Mouse (Mus musculus): ENCODE measurements around the gene Glis3. TPM values are rescaled to one million over a fixed set of nuclear protein-coding genes. Genes with fewer than 3 reads are reported as not detected.
A peak's percentile ranks its signal among the peaks of the same experiment; 100 is the strongest.

The Glis3 gene
- total RNA-seq, 2 experiments from 2014 or later, result 6.5 to 6.7 TPM

DNA sequence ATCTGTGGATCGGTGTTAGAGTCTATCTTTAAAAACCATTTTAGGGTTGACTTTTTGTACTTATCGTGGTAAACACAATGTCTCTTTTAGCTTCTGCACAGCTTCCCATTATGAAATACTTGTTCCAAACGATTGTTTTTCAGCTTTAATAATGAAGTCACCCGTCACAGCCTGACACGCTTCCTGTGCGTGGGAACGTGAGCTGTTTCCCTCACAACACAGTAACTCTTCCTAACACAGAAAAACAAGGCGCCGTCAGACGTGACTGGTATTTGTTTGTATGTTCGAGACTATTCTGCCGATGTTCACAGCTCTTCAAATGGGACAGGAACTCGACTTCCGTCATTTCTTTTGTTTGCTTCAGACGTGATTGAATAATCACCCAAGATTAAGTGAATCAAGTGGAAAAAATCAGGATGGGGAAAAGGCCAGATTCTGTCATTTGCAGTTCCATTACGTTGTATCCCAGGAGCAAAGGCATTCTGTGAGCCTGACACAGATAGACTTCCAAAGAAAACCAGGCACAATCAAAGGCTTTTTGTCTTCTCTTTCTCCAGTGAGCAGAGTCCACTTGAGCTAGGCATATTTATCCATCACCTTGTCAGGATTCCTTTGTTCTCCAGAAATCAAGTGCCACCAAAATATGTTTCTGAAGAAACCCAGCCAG is 351.3 kb downstream of the Glis3 start:
- DNase-seq (ENCODE audit: extremely low spot score in 1 of 2, low spot score in 2 of 2), result no peak
- no peak overlapping the region for H3K27ac ChIP-seq
- TF ChIP-seq CTCF (IDR thresholded peaks at IDR 0.05), result no peak
- intact Hi-C loops (cut with DNase I), result no loop called here
- H3K4me3 ChIP-seq, result no peak overlapping the region

DNA sequence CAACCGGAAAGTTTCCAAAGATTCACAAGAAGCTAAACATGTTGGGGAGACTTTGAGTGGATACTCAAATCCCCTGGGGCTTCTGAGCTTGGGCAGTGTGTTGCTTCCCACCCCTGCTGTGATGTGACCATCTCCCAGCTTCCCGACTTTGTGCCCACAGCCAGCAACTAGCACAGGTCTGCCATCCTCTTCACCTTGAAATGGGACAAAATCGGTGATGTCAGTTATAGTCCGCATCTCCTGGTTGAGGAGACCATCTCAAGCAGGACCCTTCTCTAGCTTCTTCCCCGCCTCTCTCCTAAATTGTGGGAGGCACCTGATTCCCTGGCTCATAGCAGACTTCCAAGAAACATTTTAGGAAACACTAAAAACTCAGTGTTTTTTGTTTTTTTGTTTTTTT is 352.3 kb downstream of the Glis3 start:
- no peak overlapping the region for H3K4me3 ChIP-seq
- intact Hi-C loops (cut with DNase I), result no loop called here

DNA sequence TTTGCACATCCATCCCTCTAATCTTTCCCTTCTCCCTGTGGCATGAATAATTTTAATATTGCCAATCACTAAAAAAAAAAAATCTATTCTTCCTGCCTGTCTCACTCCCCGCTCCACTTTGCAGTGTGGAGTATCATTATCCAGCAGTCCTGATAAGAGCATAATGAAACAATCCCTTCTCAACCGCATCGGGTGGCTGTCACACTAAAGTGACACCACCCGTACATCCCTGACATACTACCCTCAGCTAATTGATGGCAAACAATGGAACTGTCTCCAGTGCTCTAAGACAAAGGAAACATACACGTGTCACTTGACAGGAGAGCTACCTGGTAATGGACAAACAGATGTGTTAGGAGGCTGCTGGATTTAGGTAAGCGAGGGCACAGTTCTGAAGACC is 373.8 kb downstream of the Glis3 start:
- H3K4me3 ChIP-seq, result no peak overlapping the region
- DNase-seq (ENCODE audit: extremely low spot score in 1 of 2, low spot score in 2 of 2), result no peak
- intact Hi-C loops (cut with DNase I), result no loop called here
- no peak overlapping the region for H3K27ac ChIP-seq
- no peak for TF ChIP-seq CTCF (IDR thresholded peaks at IDR 0.05)

More for the DNA sequence above, 352.3 kb downstream of the Glis3 start:
- TF ChIP-seq CTCF (IDR thresholded peaks at IDR 0.05), result no peak
- DNase-seq (ENCODE audit: extremely low spot score in 1 of 2, low spot score in 2 of 2), result no peak
- H3K27ac ChIP-seq, result no peak overlapping the region

DNA sequence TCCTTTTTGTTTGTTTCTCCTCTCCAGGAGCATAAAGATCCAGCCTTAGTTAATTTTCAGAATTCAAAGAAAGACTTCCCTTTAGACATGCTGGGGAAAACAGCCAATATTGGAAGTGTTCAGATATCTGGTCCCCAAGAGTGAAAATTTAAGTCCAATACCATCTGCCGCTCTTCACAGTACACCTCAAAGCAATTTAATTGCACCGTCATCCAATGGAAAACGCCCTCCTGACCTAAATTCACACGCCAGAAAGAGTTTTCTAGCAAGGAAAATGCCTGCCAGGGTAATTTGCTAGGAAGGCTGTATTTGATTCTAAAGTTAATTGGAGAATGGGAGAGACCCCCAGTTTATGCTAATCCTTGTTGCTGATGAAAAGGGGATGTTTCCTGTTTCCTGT is 374.4 kb downstream of the Glis3 start:
- intact Hi-C loops (cut with DNase I), result no loop called here
- no peak for TF ChIP-seq CTCF (IDR thresholded peaks at IDR 0.05)

DNA sequence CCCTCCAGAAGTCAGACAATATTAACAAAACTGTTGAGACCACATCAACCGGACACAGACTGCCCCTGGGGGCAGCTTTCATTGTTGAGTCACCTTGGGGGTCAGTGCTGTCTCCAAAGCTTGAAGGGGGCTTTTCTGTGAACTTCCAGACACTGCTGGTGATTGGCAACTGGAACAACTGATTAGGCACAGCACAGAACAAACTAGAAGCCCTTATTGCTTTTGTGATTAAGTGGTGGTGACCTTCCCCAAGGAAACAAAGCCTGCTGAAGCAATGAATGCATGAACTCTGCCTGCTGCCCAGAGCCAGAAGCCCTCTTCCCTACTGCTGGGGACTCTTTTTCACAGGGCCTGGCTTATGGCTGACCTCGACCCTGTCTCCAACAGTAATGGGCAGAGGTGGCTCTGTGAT is 377.0 kb downstream of the Glis3 start:
- intact Hi-C loops (cut with DNase I), result no loop called here
- DNase-seq (ENCODE audit: extremely low spot score in 1 of 2, low spot score in 2 of 2), result no peak
- no peak for TF ChIP-seq CTCF (IDR thresholded peaks at IDR 0.05)
- no peak overlapping the region for H3K27ac ChIP-seq
- no peak overlapping the region for H3K4me3 ChIP-seq

More for the DNA sequence above, 374.4 kb downstream of the Glis3 start:
- Histone ChIP-seq H3K4me3 (no peak overlapping the region), H3K27ac (no peak overlapping the region)
- DNase-seq (ENCODE audit: extremely low spot score in 1 of 2, low spot score in 2 of 2), result no peak

DNA sequence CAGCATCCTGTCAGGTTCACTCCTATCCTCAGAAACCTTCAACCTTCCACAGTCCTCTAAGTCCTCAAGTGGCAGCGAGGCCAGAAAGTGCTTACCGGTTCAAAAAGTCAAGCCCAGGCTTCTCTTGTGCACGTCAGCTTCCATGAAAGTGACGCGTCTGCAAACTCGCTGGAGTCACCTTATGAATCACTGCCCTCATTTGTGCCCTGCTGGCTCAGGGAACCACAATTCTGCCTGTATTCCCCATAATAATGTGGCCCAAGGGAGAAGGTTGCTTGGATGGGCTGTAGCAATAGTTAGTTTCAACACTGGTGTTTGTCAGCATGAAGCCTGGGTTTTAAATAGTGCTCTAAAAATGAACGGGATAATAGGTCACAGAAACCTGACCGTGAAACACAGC is 379.7 kb downstream of the Glis3 start:
- H3K27ac ChIP-seq, result no peak overlapping the region
- no peak for DNase-seq (ENCODE audit: extremely low spot score in 1 of 2, low spot score in 2 of 2)
- intact Hi-C loops (cut with DNase I), result no loop called here
- no peak for TF ChIP-seq CTCF (IDR thresholded peaks at IDR 0.05)
- no peak overlapping the region for H3K4me3 ChIP-seq

DNA sequence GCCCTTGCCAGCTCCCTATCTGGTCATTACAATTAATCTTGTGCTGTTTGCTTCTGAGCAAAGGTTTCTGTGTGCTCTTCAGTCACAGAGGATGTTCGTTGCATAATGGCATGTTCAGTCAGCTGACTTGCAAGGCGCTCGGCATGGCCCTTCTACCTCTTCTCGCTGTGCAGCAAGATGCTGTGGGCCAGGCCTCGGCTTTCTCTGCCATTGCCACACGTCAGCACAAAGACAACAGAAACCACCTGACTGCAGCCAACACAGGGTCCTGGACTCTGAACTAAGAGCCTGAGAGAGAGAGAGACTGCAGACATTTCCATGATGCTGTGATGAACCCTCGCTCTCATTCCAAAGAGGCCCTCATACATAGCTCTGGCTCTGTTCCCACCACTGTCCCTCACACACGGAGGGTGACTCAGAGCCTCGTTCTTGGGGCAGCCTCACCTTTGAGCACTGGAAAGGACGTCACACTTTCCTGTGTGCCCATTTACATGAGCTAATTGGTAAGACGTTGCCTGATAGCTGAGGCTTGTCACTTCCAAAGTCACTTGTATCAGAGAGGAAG is 380.6 kb downstream of the Glis3 start:
- intact Hi-C loops (cut with DNase I), result loop anchor here (5.0 kb wide), 1 partner anchor 203 kb away; no protein-coding TSS in a partner anchor
- no peak for DNase-seq (ENCODE audit: extremely low spot score in 1 of 2, low spot score in 2 of 2)
- no peak for TF ChIP-seq CTCF (IDR thresholded peaks at IDR 0.05)
- Histone ChIP-seq H3K4me3 (no peak overlapping the region), H3K27ac (no peak overlapping the region)

DNA sequence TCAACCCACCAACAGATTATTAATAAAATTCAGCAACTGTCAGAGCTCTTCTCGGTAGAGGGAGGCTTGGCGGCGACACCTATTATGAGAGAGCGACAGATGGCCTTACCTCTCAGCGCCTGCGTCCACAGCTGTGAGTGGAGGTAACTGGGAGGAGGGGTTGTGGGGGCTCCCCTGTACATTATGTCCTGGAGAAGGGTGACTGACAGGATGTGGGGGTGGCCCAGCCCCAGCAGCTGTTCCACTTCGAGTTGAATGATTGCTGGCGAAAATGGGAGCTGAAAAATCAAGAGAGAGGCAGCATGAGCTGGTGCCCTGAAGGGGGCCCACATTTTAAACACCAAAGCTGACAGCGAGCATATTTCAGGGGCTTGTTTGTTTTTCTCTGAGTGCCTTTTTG is 381.2 kb downstream of the Glis3 start:
- Histone ChIP-seq H3K27ac (no peak overlapping the region), H3K4me3 (no peak overlapping the region)
- DNase-seq (ENCODE audit: extremely low spot score in 1 of 2, low spot score in 2 of 2), result peak; percentile 18 to 28
- no peak for TF ChIP-seq CTCF (IDR thresholded peaks at IDR 0.05)
- intact Hi-C loops (cut with DNase I), result loop anchor here (5.0 kb wide), 1 partner anchor 204 kb away; no protein-coding TSS in a partner anchor

DNA sequence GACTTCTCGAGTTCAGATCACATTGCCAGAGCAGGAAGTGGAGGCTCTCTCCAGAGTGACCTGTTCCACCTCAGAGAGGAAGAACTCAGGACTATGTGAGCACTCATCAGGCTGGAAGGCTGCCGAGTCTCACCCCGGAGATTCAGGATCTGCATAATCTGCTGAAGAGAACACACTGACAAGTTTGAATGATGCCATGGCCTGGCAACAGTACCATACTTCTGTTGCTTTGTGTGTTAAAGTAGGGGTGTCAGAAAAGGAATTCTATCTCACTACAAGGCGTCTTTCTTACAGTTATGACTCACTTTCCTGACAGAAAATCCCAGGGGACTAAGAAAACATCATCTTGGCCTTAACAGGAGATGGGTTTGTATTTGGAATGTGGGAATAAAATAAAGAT is 388.3 kb downstream of the Glis3 start:
- DNase-seq (ENCODE audit: extremely low spot score in 1 of 2, low spot score in 2 of 2), result peak in 1 of 2 experiments; percentile 15
- no peak overlapping the region for H3K4me3 ChIP-seq
- H3K27ac ChIP-seq, result no peak overlapping the region
- no peak for TF ChIP-seq CTCF (IDR thresholded peaks at IDR 0.05)
- intact Hi-C loops (cut with DNase I), result no loop called here

DNA sequence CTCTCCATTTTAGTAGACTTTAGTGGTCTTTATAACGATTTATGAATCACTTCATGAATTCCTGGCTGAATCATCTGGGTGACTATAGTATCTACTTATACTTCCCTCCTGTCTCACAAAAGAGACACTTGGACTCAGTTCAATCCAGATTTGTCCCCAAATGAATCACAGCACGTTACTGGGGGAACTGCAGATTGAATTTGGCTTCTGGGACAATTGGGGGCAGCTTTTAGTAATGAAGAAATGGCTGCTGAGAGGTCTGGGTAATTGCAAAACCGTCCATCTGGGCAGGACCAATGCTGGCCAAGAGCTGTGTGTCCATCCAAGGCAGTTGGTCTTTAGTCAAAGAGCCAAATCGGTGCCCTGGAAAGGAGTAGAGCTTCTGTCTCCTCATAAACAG is 390.4 kb downstream of the Glis3 start:
- H3K4me3 ChIP-seq, result no peak overlapping the region
- no peak for DNase-seq (ENCODE audit: extremely low spot score in 1 of 2, low spot score in 2 of 2)
- H3K27ac ChIP-seq, result no peak overlapping the region
- TF ChIP-seq CTCF (IDR thresholded peaks at IDR 0.05), result no peak
- intact Hi-C loops (cut with DNase I), result no loop called here

DNA sequence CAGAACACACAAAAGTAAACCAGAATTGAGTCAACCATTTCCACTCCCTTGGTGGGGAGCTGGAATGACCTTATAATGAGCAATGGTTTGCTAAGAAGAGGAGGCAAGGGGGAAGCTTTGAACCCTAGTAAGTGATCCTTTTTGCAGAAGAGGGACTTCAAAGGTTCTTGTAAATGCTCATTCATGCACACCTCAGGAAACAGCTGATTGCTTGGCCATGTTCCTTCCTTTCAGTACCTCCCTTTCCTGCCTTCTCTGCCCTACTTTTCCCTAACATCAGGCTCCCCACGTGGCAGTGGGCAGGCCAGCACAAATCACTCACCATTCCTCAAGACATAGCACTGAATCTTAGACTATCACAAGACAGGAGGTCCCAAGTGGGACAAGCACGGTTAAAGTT is 392.4 kb downstream of the Glis3 start:
- H3K4me3 ChIP-seq, result no peak overlapping the region
- no peak for TF ChIP-seq CTCF (IDR thresholded peaks at IDR 0.05)
- intact Hi-C loops (cut with DNase I), result no loop called here
- no peak for DNase-seq (ENCODE audit: extremely low spot score in 1 of 2, low spot score in 2 of 2)
- no peak overlapping the region for H3K27ac ChIP-seq

DNA sequence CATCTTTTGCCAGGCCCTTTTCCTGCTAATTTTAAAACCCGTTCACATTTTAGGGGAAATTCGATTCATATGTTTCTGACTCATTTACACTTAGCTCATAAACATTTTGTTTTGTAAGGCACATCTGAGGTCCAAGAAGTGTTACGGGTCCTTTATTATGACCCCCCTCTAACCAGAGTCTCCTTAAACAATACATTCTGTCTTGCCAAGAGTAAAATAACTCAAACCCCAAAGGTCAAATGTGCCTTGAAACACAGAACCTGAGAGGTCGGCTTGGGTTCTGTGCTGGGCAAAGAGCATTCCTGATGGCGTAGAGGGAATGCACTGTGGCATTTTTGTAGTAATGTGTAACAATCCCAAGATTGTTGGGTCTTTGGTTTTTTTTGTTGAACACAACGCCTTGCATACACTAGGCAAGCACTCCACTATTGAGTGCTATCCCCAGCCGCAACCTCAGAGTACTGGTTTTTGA is 395.7 kb downstream of the Glis3 start:
- Histone ChIP-seq H3K27ac (no peak overlapping the region), H3K4me3 (no peak overlapping the region)
- DNase-seq (ENCODE audit: extremely low spot score in 1 of 2, low spot score in 2 of 2), result no peak
- TF ChIP-seq CTCF (IDR thresholded peaks at IDR 0.05), result no peak
- intact Hi-C loops (cut with DNase I), result no loop called here
